Mouse (Mus musculus): ENCODE data around the gene Krtap4-7.
"Not testable (repeated sequence)": the region's sequence is repeated elsewhere in the genome, so short reads cannot be mapped to it uniquely, and the experiment has no call there.

The Krtap4-7 gene

DNA sequence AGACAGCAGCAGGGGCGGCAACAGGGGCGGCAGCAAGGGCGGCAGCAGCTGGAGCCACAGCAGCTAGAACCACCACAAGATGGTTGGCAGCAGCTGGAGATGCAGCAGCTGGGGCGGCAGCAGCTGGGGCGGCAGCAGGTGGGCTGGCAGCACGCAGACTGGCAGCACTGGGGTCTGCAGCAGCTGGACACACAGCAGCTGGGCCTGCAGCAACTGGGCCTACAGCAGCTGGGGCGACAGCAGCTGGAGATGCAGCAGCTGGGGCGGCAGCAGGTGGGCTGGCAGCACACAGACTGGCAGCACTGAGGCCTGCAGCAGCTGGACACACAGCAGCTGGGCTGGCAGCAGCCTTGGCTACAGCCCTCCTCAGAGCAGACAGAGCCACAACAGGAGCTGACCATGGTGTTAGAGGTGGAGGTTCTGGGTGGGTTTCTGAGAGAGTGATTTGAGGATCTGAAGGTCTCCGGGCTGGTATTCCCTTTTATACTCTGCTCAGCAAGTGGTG, at the start of gene Krtap4-7:
Gene Krtap4-7, minus strand, starts transcription at position 455 of the 505 bp plus-strand sequence.
- not testable (repeated sequence) for DNase-seq (ENCODE audit: extremely low spot score)

DNA sequence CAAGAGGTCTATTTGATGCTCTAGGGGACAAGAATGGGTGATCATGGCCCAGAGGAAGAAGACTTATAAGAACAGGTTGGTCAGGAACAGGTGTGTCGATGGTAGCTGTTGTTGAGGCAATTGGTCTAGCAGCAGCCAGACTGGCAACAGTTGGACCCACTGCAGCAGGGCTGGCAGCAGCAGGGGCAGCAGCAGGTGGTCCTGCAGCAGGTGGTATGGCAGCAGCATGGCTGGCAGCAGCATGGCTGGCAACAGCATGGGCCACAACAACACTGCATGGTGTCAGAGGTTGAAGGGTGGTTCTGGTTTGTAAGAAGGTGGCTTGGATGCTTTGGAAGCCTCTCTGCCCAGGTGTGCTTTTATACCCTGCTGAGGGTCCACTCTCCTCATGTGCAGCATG, 46.6 kb upstream of the Krtap4-7 start, which contains the start of gene Gm14190:
Gene Gm14190, minus strand, starts transcription at position 278 of the 400 bp plus-strand sequence.
- DNase-seq (ENCODE audit: extremely low spot score), result no peak

DNA sequence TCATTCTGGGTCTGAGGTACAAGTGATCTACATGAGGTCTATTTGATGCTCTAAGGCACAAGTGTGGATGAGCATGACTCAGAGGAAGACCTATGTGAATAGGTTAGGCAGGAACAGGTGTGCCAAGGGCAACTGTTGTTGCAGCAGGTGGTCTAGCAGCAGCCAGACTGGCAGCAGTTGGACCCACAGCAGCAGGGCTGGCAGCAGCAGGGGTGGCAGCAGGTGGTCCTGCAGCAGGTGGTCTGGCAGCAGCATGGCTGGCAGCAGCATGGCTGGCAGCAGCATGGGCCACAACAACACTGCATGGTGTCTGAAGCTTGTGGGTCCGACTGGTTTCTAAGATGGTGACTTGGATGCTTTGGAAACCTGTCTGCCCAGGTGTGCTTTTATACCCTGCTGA, 41.3 kb upstream of the Krtap4-7 start:
- DNase-seq (ENCODE audit: extremely low spot score), result not testable (repeated sequence)

DNA sequence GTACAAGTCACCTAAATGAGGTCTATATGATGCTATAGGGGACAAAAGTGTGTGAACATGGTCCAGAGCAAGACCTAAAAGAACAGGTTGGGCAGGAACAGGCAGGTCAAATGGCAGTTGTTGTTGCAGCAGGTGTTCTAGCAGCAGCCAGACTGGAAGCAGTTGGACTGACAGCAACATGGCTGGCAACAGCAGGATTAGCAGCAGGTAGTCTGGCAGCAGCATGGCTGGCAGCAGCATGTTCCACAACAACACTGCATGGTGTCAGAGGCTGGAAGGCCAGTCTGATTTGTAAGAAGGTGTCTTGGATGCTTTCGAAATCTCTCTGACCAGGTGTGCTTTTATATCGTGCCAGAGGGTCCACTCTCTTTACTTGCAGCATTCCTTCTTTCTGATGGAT, 39.6 kb upstream of the Krtap4-7 start:
- DNase-seq (ENCODE audit: extremely low spot score), result no peak

DNA sequence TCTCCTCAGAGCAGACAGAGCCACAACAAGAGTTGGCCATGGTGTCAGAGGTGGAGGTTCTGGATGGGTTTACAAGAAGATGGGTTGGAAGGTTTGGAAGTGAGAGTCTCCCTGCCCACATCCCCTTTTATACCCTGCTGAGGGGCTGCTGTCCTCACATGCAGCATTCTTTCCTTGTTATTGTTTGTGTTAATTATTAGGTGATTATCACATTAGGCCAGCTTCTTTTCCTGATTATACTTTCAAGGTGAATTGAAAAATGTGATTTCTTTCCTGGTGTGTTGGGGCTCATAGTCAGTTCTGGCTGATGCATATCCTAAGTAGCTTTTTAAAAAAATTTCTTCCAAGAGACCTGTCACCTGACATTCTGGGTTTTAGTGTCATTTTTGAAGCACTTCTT, 22.0 kb upstream of the Krtap4-7 start, which contains the start of gene Krtap4-6:
Gene Krtap4-6, minus strand, starts transcription at position 101 of the 400 bp plus-strand sequence.
- no peak for DNase-seq (ENCODE audit: extremely low spot score)

DNA sequence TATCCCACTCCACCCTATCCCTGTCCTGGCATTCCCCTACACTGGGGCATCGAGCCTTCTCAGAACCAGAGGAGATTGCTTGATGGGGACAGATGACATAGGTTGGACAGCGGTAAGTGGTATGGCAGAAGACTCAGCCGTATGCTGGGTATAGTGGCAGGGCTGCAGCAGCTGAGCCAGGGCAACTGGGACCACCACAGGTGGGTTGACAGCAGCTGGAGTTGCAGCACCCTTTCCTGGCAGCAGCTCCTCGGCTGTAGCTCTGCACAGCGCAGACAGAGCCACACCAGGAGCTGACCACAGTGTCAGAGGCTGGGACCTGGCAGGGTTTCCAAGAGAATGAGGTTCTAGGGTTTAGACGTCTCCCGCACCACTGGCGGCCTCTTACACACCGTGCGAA, 18.9 kb upstream of the Krtap4-7 start:
- DNase-seq (ENCODE audit: extremely low spot score), result no peak

DNA sequence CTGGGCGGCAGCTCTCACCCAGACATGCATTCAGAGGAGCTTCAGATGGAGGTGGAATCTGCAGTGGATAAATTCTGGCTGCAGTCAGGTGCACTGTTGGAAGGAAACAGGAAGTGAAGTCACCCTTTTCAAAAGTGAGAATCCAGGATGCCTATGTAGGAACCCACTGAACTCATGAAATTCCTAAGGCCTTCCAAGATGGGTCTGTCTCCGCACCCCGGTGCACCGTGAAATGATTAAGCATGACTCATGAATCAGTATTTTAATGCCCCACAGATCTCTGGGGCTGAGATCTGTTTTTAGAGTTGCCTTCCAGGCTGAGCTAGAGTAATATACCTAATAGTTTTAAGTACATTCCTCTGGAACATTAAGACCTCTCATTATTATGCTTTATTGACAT, 15.4 kb upstream of the Krtap4-7 start:
- DNase-seq (ENCODE audit: extremely low spot score), result no peak

DNA sequence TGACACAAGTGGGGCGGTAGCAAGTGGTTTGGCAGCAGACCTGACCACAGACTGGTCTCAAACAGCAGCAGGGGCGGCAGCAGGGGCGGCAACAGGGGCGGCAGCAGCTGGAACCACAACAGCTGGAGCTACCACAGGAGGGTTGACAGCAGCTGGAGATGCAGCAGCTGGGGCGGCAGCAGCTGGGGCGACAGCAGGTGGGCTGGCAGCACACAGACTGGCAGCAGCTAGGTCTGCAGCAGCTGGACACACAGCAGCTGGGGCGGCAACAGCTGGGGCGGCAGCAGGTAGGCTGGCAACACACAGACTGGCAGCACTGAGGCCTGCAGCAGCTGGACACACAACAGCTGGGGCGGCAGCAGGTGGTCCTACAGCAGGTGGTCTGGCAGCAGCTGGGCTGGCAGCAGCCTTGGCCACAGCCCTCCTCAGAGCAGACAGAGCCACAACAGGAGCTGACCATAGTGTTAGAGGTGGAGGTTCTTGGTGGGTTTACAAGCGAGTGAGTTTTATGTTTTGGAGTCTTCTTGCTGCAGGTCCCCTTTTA, 14.7 kb upstream of the Krtap4-7 start, which contains the start of gene Gm11563:
Gene Gm11563, minus strand, starts transcription at position 494 of the 544 bp plus-strand sequence.
- DNase-seq (ENCODE audit: extremely low spot score), result not testable (repeated sequence)

DNA sequence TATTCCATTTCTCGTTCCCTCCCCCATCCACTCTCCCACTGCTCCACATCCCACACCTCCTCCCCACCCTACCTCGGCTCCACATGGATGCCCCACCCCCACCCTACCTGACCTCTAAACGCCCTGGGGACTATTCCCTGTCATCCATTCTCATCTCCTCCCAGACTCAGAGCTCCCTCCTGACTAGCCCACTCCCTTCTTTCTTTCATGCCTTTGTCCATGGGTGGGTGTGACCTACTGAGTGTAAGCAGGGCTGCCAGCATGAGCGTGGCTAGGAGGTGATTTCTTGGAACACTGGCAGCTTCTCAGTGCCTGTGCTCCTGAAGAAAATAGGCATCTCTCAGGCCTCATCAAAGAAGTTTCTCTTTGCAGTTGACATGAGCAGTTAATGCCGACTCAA, 13.2 kb upstream of the Krtap4-7 start:
- DNase-seq (ENCODE audit: extremely low spot score), result no peak

DNA sequence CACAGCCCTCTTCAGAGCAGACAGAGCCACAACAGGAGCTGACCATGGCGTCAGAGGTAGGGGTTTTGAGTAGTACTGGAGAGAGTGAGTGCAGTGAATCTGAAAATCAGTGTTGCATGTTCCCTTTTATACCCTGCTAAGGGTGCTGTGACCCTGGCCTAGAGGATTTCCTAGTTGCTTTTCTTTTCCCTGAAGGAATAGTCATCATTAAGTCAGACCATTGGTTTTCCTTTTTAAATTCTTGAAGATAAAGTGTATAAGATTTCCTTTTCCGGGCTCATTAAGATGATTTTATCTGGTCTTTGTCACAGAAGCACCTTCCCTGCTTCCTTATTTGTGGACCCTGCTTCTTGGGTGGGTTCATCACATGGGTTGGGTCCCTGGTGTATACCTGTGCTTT, 6.2 kb upstream of the Krtap4-7 start, which contains the start of gene Gm11555:
Gene Gm11555, minus strand, starts transcription at position 101 of the 400 bp plus-strand sequence.
- DNase-seq (ENCODE audit: extremely low spot score), result no peak

DNA sequence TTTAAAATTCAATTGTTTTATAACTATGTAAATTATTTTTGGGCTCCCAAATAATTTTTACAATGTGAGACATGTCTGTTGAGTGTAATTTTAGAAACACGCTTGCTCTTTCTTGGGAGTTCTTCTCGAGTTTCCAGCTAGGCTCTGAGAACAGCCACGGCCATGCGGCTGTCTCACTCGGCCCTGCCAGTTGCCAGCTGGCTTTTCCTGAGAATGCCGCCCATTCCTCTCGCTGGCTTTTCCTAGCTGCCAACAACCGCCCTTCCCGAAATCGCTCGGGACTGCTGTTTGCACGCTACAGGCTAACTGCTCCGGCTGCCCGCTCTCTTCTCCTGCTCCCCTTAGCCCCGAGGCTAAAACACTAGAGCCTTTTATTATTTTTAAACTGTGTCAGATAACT, 2.6 kb upstream of the Krtap4-7 start:
- DNase-seq (ENCODE audit: extremely low spot score), result no peak

DNA sequence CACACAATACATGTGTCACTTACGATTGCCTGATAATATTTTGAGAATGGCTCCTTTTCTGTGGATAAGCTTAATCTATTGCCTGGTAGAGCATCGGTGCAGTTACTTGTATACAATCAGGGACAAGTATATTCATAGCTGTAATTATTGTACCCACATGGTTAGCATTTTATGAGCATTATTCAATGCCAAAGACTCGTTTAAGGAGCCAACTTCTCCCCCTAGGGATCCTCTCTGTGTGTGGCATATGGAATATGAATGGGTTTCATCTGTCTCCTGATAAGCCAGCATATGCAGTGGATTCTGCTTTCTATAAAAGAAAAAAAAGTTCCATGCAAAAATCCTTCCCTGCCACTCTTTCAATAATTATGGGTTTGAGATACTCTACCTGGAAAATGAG, 462 bp upstream of the Krtap4-7 start:
- no peak for DNase-seq (ENCODE audit: extremely low spot score)

DNA sequence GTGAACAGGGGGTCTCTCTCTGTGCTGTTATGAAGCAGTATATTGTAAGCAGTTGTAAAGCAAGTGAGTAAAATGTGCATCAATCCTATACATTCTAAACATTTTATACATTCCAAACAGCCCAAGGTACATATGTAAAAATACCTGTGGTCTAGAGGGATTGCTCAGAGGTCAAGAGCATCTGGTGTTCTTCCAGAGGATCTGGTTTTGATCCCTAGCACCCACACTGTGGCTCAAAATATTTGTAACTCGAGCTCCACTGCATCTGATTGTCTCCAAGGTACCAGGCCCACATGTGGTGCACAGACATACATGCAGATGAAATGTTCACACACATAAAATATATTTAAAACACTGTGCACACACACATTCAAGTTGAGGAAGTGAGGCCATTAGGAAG, 3.0 kb downstream of the Krtap4-7 start:
- DNase-seq (ENCODE audit: extremely low spot score), result no peak

DNA sequence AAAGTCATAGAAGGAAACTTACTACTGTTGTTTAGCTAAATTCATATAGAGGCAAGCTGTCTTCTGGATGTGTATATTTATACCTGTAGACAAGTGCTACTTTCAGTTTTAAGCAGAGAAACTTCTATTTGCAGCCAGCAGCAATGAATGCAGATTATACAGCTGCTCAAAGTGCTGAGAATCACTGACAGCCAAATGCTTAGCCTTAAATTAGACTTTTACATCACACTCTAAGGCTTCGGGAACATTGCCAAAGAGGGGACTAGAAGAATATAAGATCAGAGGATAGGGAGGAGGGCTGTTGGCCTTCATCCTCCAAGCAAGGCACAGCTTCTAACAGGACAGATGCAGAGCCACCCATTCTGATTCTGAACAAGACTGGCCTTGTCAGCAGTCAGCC, 6.8 kb downstream of the Krtap4-7 start:
- DNase-seq (ENCODE audit: extremely low spot score), result no peak

DNA sequence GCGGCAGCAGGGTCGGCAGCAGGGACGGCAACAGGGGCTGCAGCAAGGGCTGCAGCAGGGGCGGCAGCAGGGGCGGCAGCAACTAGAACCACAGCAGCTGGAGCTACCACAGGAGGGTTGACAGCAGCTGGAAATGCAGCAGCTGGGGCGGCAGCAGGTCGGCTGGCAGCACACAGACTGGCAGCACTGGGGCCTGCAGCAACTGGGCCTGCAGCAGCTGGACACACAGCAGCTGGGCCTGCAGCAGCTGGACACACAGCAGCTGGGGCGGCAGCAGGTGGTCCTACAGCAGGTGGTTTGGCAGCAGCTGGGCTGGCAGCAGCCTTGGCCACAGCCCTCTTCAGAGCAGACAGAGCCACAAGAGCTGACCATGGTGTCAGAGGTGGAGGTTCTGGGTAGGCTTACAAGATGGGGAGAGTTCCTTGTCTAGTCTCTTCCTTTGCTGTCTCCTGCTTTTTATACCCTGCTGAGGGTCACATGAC, 9.2 kb downstream of the Krtap4-7 start, which contains the start of gene Krtap4-2:
Gene Krtap4-2, minus strand, starts transcription at position 432 of the 482 bp plus-strand sequence.
- DNase-seq (ENCODE audit: extremely low spot score), result no peak

DNA sequence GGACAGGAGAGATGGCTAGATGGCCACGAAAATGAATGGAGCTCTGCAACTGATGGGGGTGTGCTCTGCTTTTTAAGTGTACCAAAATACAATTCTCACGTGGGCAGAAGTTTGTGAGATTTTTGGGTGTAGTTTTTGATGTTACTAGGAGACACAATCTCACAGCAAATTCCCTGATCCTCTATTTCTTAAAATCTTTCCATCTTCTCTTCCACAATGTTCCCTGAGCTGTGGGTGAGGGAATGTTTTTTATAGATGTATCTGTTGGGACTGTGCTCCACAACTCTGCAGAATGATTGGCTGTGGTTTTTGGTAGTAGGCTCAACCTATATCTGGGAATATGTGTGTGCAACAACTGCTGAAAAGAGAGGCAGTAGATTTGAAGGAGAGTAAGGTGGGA, 10.6 kb downstream of the Krtap4-7 start:
- no peak for DNase-seq (ENCODE audit: extremely low spot score)

DNA sequence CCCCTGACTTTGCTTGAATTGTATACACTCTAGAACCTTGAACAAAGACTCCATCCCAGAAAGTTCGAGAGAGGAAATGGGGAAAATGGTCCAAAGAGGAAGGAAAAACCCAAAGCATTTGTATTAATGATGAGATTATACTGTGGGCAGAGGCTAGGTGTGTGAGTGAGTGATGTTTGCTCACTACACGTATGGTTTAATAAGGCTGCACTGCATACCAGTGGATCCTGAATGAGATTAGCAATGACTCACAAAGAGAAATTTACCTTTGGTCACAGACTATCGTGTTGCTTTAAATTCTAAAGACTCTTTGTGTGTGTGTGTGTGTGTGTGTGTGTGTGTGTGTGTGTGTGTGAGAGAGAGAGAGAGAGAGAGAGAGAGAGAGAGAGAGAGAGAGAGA, 13.0 kb downstream of the Krtap4-7 start:
- no peak for DNase-seq (ENCODE audit: extremely low spot score)

DNA sequence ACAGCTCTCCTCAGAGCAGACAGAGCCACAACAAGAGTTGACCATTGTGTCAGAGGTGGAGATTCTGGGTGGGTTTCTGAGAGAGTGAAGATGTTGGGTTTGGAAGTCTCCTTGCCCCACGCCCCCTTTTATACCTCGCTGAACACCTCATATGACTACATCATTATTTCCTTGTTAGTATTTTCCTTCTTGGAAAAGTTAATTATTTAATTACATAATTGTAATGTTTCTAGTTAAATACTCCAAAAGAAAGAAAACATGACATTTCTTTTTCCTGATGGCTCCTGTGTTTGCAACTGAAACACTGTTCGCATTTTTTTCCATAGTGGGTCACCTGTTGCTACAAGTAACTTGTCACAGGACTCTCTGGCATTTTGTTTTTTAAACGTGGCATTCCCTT, 15.8 kb downstream of the Krtap4-7 start, which contains the start of gene Krtap4-1:
Gene Krtap4-1, minus strand, starts transcription at position 101 of the 400 bp plus-strand sequence.
- no peak for DNase-seq (ENCODE audit: extremely low spot score)

DNA sequence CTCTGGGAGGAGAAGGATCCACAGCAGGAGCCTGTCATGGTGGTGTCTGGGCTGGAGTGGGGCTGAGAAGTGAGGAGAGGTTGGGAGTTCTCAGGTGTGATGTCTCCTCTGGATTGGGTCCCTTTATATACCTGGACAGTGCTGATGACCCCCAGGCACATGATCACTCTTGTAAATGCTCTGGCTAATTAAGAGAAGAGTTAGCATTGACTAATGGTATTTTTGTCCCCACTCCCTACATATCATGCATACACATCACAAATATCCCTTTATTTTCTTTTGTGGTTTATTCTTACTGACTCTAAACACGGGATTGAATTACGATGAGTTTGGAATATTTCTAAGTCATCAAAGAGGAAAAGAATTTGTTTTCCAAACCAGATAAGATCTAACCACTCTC, 23.6 kb downstream of the Krtap4-7 start, which contains the start of gene Gm11562:
Gene Gm11562, minus strand, starts transcription at position 101 of the 400 bp plus-strand sequence.
- no peak for DNase-seq (ENCODE audit: extremely low spot score)

DNA sequence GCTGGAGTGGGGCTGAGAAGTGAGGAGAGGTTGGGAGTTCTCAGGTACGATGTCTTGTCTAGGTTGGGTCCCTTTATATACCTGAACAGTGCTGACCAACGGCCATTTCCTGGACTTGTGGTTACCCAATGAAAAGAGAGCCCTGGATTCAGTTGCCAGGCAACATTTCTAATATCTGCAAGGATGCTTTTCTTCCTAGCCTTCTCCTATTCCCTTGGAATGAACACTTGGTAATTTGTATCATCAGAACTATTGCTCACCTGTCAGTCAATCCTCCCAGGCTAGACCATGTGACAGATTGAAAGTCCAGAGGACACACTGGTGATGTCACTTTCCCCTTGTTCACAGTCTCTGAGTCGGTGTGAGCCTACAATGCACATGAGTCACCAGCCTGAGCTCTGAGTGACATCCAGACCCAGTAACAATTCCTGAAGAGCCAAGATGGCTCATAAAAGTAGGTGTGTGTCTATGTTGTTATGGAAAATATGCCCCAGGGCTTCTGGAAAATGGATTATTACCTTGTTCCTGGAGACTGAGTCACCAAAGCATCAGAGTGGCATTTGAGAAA, 29.0 kb downstream of the Krtap4-7 start, which contains the start of gene Krtap2-4:
Gene Krtap2-4, minus strand, starts transcription at position 51 of the 568 bp plus-strand sequence.
- DNase-seq (ENCODE audit: extremely low spot score), result no peak

DNA sequence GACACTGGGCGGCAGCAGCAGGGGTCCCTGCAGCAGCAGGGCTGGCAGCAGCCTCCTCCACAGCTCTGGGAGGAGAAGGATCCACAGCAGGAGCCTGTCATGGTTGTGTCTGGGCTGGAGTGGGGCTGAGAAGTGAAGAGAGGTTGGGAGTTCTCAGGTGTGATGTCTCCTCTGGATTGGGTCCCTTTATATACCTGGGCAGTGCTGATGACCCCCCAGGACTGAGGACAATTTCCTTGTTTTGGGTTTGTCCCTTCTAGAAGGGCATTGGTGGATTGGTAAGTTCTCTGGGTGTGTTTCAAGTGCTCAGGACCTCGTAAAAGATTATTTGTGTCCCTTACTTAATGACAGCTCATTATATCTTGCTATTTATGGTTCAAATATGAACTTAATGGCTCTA, 33.8 kb downstream of the Krtap4-7 start, which contains the start of gene Gm11937:
Gene Gm11937, minus strand, starts transcription at position 101 of the 400 bp plus-strand sequence.
- not testable (repeated sequence) for DNase-seq (ENCODE audit: extremely low spot score)

DNA sequence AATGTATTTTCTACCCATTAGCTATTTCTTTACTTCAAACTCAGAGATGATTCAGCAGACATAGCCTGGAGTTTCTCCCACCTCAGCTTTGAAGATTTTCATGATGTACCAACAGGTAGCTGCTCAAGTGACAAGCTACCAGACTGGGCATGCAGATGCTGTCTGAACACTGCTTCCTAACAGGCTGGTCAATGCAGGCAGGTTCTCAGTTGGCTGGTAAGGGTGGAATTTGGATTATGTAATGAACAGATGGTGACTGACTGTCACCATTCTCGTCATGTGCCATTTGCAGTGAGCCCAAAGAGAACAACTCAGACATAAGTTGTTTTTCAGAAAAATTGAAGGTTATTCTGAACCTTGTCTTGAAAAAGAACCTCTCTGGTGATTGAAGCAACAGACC, 34.8 kb downstream of the Krtap4-7 start:
- DNase-seq (ENCODE audit: extremely low spot score), result no peak

DNA sequence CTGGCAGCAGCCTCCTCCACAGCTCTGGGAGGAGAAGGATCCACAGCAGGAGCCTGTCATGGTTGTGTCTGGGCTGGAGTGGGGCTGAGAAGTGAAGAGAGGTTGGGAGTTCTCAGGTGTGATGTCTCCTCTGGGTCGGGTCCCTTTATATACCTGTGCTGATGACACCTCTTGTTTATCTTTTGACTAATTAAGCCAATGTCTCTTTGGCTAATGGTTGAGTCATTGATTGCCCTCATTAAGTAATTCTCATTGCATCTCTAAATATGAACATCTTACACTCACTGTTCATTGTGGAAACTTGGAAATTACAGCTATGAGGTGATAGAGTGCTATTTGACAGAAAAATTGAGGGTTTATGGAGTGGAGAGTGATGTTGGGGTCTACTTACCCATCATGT, 40.7 kb downstream of the Krtap4-7 start, which contains the start of gene Gm11938:
Gene Gm11938, minus strand, starts transcription at position 101 of the 400 bp plus-strand sequence.
- DNase-seq (ENCODE audit: extremely low spot score), result not testable (repeated sequence)

All from embryo, embryonic 9.5 days (tissue).